Mouse (Mus musculus) forebrain, embryonic 11.5 days (tissue): ENCODE results near the gene Vmn2r61. TPM values are rescaled to one million over a fixed set of nuclear protein-coding genes. Genes with fewer than 3 reads are reported as not detected.

Source experiments
- ATAC-seq: fragments of 200-750 bp; cut with Nextera tagmentation; replicated peaks from 2 replicates; pipeline ENCODE4 v1.8.0; 2017; ENCODE audit warnings: moderate TSS enrichment; ENCODE audit not compliant: low FRiP score
- DNase-seq: peaks from one replicate; pipeline ENCODE4 v3.0.0-alpha.2; 2017; ENCODE audit warnings: low spot score
- H3K27ac ChIP-seq: fragments of 300-500 bp; sonication (generic); 2 replicates; pipeline ENCODE4 v1.5.1; 2014; ENCODE audit warnings: low read depth, low read length
- H3K27me3 ChIP-seq: fragments of 300-500 bp; sonication (generic); 2 replicates; pipeline ENCODE4 v1.6.1; 2014; ENCODE audit warnings: mild to moderate bottlenecking, low read length, mixed read lengths; ENCODE audit not compliant: control insufficient read depth, insufficient read depth
- H3K36me3 ChIP-seq: fragments of 300-500 bp; sonication (generic); 2 replicates; pipeline ENCODE4 v1.6.1; 2014; ENCODE audit warnings: mild to moderate bottlenecking, low read length, moderate library complexity, mixed read lengths; ENCODE audit not compliant: control insufficient read depth, insufficient read depth
- H3K4me1 ChIP-seq: fragments of 300-500 bp; sonication (generic); replicated peaks from 2 replicates; pipeline ENCODE4 v1.6.1; 2014; ENCODE audit warnings: low read length, mixed read lengths; ENCODE audit not compliant: control insufficient read depth, insufficient read depth
- H3K4me2 ChIP-seq: fragments of 300-500 bp; sonication (generic); 2 replicates; pipeline ENCODE4 v1.6.1; 2014; ENCODE audit warnings: low read depth, mild to moderate bottlenecking, low read length, moderate library complexity, mixed read lengths; ENCODE audit not compliant: severe bottlenecking
- H3K4me3 ChIP-seq: fragments of 300-500 bp; sonication (generic); 2 replicates; pipeline ENCODE4 v1.5.1; 2014; ENCODE audit warnings: low read depth, low read length
- H3K9ac ChIP-seq: fragments of 300-500 bp; sonication (generic); 2 replicates; pipeline ENCODE4 v1.6.1; 2014; ENCODE audit warnings: low read length
- H3K9me3 ChIP-seq: fragments of 300-500 bp; sonication (generic); 2 replicates; pipeline ENCODE4 v1.6.1; 2016; ENCODE audit warnings: low read length, mixed read lengths; ENCODE audit not compliant: control insufficient read depth
- WGBS: fragments of 180-500 bp; shearing (Covaris S2); extraction: QIAGEN DNeasy Blood & Tissue Kit; methylation state at CpG from one replicate; pipeline ENCODE4 v1.1.7; 2014; 5-methylcytosine and 5-hydroxymethylcytosine counted together
- polyA plus RNA-seq: library from polyadenylated mRNA; unstranded; fragments of >200 nt; fragmentation: Nextera tagmentation; extraction: Ambion mirVana; gene quantifications from 2 replicates; pipeline ENCODE4 v1.2.1, GENCODE M21; 2014

Vmn2r61 gene
- polyA plus RNA-seq = not detected in 2 replicates

DNA sequence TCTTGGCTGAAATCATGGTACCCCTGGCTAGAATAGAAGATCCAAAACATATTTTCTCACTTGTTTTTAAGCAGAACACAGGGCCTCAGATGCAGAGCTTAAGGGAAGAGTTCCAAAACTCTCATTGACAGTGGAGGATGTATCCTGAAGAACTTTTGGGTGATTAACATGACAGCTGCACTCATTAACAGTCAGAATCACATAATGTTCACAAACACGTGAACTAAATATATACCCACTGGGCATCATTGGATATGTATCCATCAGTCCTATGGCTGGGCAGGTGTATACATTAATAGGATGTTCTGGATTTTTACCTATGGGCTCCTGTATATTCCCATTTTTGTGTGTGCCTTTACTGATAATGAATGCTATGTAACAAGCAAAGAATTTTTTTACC lies at the start of gene Vmn2r61:
Gene Vmn2r61, plus strand, starts transcription at position 301 of the 400 bp plus-strand sequence.
- Histone ChIP-seq H3K9ac (no peak within 1 kb of the TSS), H3K4me2 (no peak within 1 kb of the TSS), H3K27me3 (no peaks in the 10 kb centered on the region), H3K27ac (no peak within 1 kb of the TSS), H3K4me3 (no peak within 1 kb of the TSS), H3K36me3 (no peaks in the 10 kb centered on the region), H3K4me1 (no peaks in the 10 kb centered on the region), H3K9me3 (peaks cover 7% of the 10 kb centered on the region; the same call in 1 of the 2 replicates)
- ATAC-seq (no peak), DNase-seq (no peak)
- WGBS = 86% methylated on average over 1 of the region's 1 CpGs

Other genes with a start within 250 kb of the Vmn2r61 start
- not detected in 2 replicates for gene Vmn2r59, start 201.0 kb upstream of the Vmn2r61 start, polyA plus RNA-seq
- gene Vmn2r60, start 152.3 kb upstream of the Vmn2r61 start, polyA plus RNA-seq = not detected in 2 replicates
- gene 4933421I07Rik, start 188.1 kb downstream of the Vmn2r61 start, polyA plus RNA-seq = not detected in 2 replicates
- gene Zfp141, start 245.7 kb downstream of the Vmn2r61 start, polyA plus RNA-seq = 13.6 and 13.9 TPM in 2 replicates